Mouse (Mus musculus): ENCODE measurements around the gene Cabp1.

- TF ChIP-seq CTCF (IDR thresholded peaks at IDR 0.05; ENCODE audit: extremely low read depth, insufficient read depth, low read length) (no peak), POLR2A (IDR thresholded peaks at IDR 0.05; ENCODE audit: extremely low read depth, insufficient read depth, low read length) (no peak)
Measured at GRCm38 (mm10) chr5:115145976-115146746, 48.0 kb downstream of the Cabp1 start.
